Mouse (Mus musculus) liver, embryonic 11.5 days (tissue): ENCODE data around the gene Sik3. TPM values are rescaled to one million over a fixed set of nuclear protein-coding genes. Genes with fewer than 3 reads are reported as not detected.

Experiments
- ATAC-seq: fragments of 200-750 bp; cut with Nextera tagmentation; replicated peaks from 2 replicates; pipeline ENCODE4 v1.8.0; 2017; ENCODE audit warnings: moderate number of reproducible peaks, mild to moderate bottlenecking, moderate TSS enrichment, moderate library complexity; ENCODE audit not compliant: low FRiP score
- DNase-seq: peaks from one replicate; pipeline ENCODE4 v3.0.0-alpha.2; 2017; ENCODE audit warnings: low spot score
- H3K27ac ChIP-seq: fragments of 300-500 bp; sonication (generic); 2 replicates; pipeline ENCODE4 v1.5.1; 2014; ENCODE audit warnings: mild to moderate bottlenecking, low read depth, low read length, control low read depth
- H3K27me3 ChIP-seq: fragments of 300-500 bp; sonication (generic); replicated peaks from 2 replicates; pipeline ENCODE4 v1.6.1; 2014; ENCODE audit warnings: low read length, mixed read lengths; ENCODE audit not compliant: control insufficient read depth, insufficient read depth
- H3K36me3 ChIP-seq: fragments of 300-500 bp; sonication (generic); 2 replicates; pipeline ENCODE4 v1.6.1; 2014; ENCODE audit warnings: mild to moderate bottlenecking, low read length, moderate library complexity, mixed read lengths; ENCODE audit not compliant: control insufficient read depth, insufficient read depth
- H3K4me1 ChIP-seq: fragments of 300-500 bp; sonication (generic); replicated peaks from 2 replicates; pipeline ENCODE4 v1.6.1; 2014; ENCODE audit warnings: low read length, mixed read lengths; ENCODE audit not compliant: control insufficient read depth, insufficient read depth
- H3K4me2 ChIP-seq: fragments of 300-500 bp; sonication (generic); 2 replicates; pipeline ENCODE4 v1.6.1; 2014; ENCODE audit warnings: mild to moderate bottlenecking, control low read depth, moderate library complexity
- H3K4me3 ChIP-seq: fragments of 300-500 bp; sonication (generic); 2 replicates; pipeline ENCODE4 v1.5.1; 2014; ENCODE audit warnings: low read depth, low read length, control low read depth
- H3K9ac ChIP-seq: fragments of 300-500 bp; sonication (generic); 2 replicates; pipeline ENCODE4 v1.6.1; 2014; ENCODE audit warnings: low read depth, low read length, control low read depth
- H3K9me3 ChIP-seq: fragments of 300-500 bp; sonication (generic); 2 replicates; pipeline ENCODE4 v1.6.1; 2016; ENCODE audit warnings: low read length, inconsistent platforms, mixed read lengths; ENCODE audit not compliant: control insufficient read depth
- WGBS: fragments of 180-500 bp; shearing (Covaris S2); extraction: QIAGEN DNeasy Blood & Tissue Kit; methylation state at CpG from one replicate; pipeline ENCODE4 v1.1.7; 2014; 5-methylcytosine and 5-hydroxymethylcytosine counted together
- polyA plus RNA-seq: library from polyadenylated mRNA; unstranded; fragments of >200 nt; fragmentation: Nextera tagmentation; extraction: Ambion mirVana; gene quantifications from 2 replicates; pipeline ENCODE4 v1.2.1, GENCODE M21; 2014

Gene Sik3
- polyA plus RNA-seq, 1 experiment from 2014 or later = 9.5 TPM

DNA sequence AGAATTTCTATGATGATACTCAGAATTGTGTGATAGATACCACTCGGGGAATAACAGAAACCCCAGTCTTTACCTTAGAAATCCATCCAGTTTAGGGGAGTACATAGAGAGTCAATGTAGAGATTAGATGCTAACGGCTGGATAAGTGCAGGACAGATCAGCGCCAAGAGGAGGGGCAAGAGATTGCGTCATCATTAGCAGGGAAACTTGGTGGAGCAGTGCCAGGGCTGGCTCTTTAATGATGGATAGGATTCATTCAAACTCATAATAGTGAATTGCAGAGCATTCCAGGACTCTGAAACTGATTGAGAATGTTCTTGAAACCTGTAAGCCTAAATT is 27.4 kb upstream of the Sik3 start:
- ATAC-seq (peak; percentile 56; the same call in 1 of the 2 replicates), DNase-seq (no peak)
- peak overlapping the region; percentile 94 for H3K4me3 ChIP-seq
- 2% methylated on average over 4 of the region's 4 CpGs for WGBS
- peaks cover 18% of the 10 kb centered on the region for H3K4me1 ChIP-seq
- peak overlapping the region; percentile 89; the same call in 1 of the 2 replicates for H3K27ac ChIP-seq
- H3K36me3 ChIP-seq = peaks cover 4% of the 10 kb centered on the region
- H3K9ac ChIP-seq = peak overlapping the region; percentile 97
- H3K27me3 ChIP-seq = no peaks in the 10 kb centered on the region
- H3K9me3 ChIP-seq = no peaks in the 10 kb centered on the region
- peak overlapping the region; percentile 96 for H3K4me2 ChIP-seq

DNA sequence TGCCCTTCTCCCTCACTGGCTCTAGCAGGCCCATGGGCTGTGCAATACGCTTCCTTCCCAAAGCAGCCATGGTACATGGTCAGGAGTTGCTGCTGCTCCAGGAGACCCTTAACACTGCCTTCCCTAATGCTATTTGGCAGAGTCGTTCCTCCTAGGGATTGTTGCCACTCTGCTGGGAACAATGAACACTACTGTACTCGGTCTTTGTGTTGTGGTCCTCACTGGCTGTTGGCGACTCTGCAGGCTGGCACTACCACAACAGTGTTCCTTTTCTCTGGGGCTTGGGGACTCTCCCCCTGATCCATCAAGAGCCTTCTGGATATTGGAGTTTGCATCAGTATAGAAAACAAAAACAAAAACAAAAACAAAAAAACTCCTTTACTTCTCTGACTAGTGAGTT is 13.6 kb upstream of the Sik3 start:
- Histone ChIP-seq H3K9me3 (no peaks in the 10 kb centered on the region), H3K4me2 (no peak overlapping the region), H3K4me3 (no peak overlapping the region), H3K9ac (no peak overlapping the region), H3K36me3 (no peaks in the 10 kb centered on the region), H3K4me1 (0 out of 2 replicates have a peak, but pooled peaks cover 2% of the 10 kb centered on the region), H3K27ac (no peak overlapping the region), H3K27me3 (no peaks in the 10 kb centered on the region)
- no peak for DNase-seq
- 75% methylated on average over 4 of the region's 4 CpGs for WGBS
- ATAC-seq = no peak

DNA sequence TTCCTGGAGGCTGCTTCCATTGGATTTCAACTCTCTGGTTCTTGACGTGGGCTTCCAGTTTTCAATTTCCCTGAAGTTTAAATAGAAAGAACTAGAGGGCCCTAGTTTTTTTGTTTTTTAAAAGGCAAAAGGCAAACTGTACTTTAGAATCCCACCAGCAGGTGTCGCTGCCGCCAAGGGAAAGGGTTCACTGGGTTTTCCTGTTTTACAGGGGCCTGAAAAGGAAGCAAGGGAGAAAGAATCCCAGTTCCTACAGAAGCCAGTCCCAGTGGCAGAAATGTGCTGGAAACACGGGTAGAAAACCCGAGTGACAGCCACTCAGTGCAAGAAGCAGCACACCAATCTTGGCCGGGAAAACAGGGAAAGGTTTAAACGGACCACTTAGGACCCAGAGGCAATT is 8.9 kb upstream of the Sik3 start:
- H3K36me3 ChIP-seq = no peaks in the 10 kb centered on the region
- H3K9ac ChIP-seq = no peak overlapping the region
- H3K4me3 ChIP-seq = no peak overlapping the region
- 0 out of 2 replicates have a peak, but pooled peaks cover 2% of the 10 kb centered on the region for H3K4me1 ChIP-seq
- H3K9me3 ChIP-seq = no peaks in the 10 kb centered on the region
- no peak overlapping the region for H3K4me2 ChIP-seq
- ATAC-seq (no peak), DNase-seq (peak; percentile 78)
- H3K27me3 ChIP-seq = no peaks in the 10 kb centered on the region
- WGBS = 16% methylated on average over 7 of the region's 7 CpGs
- no peak overlapping the region for H3K27ac ChIP-seq

DNA sequence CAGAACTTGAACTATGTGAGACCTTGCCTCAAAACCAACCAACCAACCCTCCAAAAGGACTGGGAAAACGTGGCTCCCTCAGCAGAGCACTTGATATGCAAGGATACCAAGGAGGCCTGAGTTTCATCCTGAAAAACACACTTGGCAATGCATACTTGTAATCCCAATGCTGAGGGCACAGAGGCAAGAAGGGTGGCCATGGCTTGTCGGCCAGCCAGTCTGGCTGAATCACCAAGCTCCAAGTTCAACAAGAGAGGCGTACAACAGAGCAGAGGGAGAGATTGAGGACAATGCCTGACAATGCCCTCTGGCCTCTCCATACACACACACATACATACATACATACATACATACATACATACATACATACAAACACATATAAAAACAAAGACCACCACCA is 8.1 kb upstream of the Sik3 start:
- DNase-seq = no peak

DNA sequence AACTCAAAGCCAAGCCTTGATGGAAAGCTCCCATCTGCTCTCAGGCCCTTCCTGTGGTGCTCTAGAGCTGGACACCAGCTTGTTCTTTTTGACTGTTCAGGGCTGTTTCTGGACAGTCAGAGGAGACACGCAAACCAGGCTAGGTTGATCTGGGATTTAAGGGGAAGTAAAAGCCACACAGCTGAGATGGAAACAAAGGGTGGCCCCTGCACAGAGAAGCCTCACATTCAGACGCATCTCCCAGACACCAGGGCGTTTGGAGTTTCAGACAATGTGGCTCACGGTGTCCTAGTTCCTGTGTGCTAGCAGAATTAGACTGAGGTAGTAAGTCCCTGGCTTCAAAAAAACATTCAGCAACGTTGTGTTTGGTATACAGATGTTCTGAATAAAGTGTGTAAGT is 6.4 kb upstream of the Sik3 start:
- Histone ChIP-seq H3K9ac (no peak overlapping the region), H3K9me3 (no peaks in the 10 kb centered on the region), H3K27me3 (no peaks in the 10 kb centered on the region), H3K27ac (no peak overlapping the region), H3K36me3 (no peaks in the 10 kb centered on the region), H3K4me2 (no peak overlapping the region), H3K4me3 (no peak overlapping the region), H3K4me1 (peaks cover 9% of the 10 kb centered on the region)
- ATAC-seq = no peak
- DNase-seq = no peak
- WGBS = 49% methylated on average over 5 of the region's 5 CpGs

More for the DNA sequence above, 8.1 kb upstream of the Sik3 start:
- Histone ChIP-seq H3K4me1 (0 out of 2 replicates have a peak, but pooled peaks cover 5% of the 10 kb centered on the region), H3K27me3 (no peaks in the 10 kb centered on the region), H3K9ac (no peak overlapping the region), H3K27ac (no peak overlapping the region), H3K4me3 (no peak overlapping the region), H3K4me2 (no peak overlapping the region), H3K36me3 (no peaks in the 10 kb centered on the region), H3K9me3 (no peaks in the 10 kb centered on the region)
- ATAC-seq = no peak
- WGBS = 64% methylated on average over 3 of the region's 3 CpGs

DNA sequence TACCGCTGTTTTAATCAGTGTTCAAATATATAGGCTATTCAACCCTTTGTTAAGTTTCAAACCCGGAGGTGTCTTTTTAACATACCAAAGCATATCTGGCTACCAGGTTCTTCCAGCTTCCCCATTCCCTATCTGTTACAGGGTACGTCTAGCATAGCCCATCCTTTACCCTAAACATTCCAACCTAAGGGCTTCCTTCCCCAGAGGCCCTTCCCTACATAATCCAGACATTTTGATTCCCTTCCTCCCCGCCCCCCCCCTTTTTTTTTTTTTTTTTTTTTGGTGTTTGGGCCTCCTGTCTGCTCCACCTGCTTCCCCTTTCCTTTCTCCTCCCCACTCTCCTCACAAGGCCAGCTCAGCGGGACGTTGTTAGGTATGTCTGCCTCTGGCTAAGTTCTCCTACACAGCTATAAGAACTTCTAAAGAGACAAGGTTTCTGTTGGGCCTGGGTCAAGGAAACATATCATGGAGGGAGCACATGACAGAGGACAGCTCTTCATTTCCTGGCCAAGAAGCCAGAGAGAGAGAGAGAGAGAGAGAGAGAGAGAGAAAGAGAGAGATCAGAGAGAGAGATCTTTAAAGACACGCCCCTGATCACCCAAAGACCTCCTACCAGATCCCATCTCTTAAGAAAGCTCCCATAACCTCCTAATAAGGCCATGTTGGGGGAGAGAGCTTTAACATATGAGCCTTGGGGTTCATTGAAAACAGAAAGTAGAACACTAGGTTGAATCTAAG is 3.5 kb upstream of the Sik3 start:
- H3K27me3 ChIP-seq = no peaks in the 10 kb centered on the region
- H3K9ac ChIP-seq = no peak overlapping the region
- no peak overlapping the region for H3K4me2 ChIP-seq
- H3K4me1 ChIP-seq = peaks cover 14% of the 10 kb centered on the region
- WGBS = 58% methylated on average over 6 of the region's 7 CpGs
- no peak overlapping the region for H3K27ac ChIP-seq
- ATAC-seq (no peak), DNase-seq (no peak)
- no peaks in the 10 kb centered on the region for H3K9me3 ChIP-seq
- no peaks in the 10 kb centered on the region for H3K36me3 ChIP-seq
- no peak overlapping the region for H3K4me3 ChIP-seq

DNA sequence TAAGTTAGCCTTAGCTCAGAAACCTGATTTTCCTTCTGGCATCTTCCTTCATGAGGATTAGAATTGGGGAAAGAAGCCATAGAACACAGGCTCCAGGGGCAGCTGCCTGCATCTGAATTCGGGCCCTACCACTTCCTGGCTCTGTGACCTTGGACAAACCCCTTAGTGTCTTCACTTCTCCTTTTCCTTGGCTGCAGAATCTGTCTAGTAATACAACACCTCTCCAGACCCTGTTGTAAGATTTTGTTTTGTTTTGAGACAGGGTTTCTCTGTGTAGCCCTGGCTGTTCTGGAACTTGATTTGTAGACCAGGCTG is 3.0 kb upstream of the Sik3 start:
- Histone ChIP-seq H3K27me3 (no peaks in the 10 kb centered on the region), H3K36me3 (no peaks in the 10 kb centered on the region), H3K27ac (no peak overlapping the region), H3K9me3 (no peaks in the 10 kb centered on the region), H3K9ac (no peak overlapping the region), H3K4me2 (no peak overlapping the region), H3K4me1 (peaks cover 20% of the 10 kb centered on the region), H3K4me3 (no peak overlapping the region)
- 15% methylated on average over 1 of the region's 1 CpGs for WGBS
- DNase-seq = no peak
- ATAC-seq = no peak

DNA sequence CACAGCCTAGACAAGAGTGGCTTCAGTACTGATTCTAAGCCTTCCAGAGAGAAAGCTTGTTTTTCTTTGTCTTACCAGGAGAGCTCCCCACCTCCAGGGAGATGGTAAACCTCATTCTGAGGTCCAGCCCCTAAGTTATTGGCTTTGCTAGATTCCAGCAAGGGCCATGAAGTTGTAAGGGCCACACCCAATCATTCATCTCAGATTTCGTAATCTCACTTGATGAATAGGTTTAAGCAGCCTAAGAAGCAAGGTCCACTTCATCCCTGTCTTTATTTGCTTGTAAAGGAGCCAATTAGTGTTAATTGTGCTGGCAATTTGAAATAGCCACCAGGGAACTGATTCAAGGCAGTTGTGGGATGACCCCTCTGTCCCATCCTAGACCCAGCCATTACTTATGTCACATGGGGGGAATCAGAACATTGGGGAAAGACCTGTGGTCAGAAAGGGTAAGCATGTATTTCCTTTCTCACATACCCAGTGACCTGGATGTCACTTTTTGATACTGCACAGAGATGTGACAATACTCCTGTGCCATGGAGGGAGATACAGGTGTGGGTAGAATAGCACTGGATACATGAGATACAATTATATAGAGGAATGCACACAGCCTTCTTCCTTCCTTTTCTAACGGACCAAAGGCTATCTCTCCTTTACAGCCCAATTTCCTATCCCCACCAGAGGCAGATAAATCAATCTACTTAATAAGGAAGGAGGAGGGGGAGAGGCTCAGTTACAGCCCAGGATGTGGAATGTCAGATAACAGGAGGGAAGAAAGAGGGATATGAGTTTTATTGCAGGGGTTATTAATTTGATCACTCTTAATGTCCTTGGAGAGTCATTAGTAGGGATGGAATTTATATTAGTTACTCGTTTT is 1.3 kb upstream of the Sik3 start:
- Histone ChIP-seq H3K4me1 (peaks cover 34% of the 10 kb centered on the region), H3K9ac (no peak overlapping the region), H3K27ac (no peak overlapping the region), H3K4me3 (no peak overlapping the region), H3K36me3 (no peaks in the 10 kb centered on the region), H3K27me3 (no peaks in the 10 kb centered on the region), H3K4me2 (peak overlapping the region; percentile 95), H3K9me3 (no peaks in the 10 kb centered on the region)
- WGBS = 38% methylated on average over 3 of the region's 3 CpGs
- ATAC-seq (no peak), DNase-seq (no peak)
